Mouse (Mus musculus): ENCODE data around the gene Bclaf3.
A peak's percentile ranks its signal among the peaks of the same experiment; 100 is the strongest.

The Bclaf3 gene

DNA sequence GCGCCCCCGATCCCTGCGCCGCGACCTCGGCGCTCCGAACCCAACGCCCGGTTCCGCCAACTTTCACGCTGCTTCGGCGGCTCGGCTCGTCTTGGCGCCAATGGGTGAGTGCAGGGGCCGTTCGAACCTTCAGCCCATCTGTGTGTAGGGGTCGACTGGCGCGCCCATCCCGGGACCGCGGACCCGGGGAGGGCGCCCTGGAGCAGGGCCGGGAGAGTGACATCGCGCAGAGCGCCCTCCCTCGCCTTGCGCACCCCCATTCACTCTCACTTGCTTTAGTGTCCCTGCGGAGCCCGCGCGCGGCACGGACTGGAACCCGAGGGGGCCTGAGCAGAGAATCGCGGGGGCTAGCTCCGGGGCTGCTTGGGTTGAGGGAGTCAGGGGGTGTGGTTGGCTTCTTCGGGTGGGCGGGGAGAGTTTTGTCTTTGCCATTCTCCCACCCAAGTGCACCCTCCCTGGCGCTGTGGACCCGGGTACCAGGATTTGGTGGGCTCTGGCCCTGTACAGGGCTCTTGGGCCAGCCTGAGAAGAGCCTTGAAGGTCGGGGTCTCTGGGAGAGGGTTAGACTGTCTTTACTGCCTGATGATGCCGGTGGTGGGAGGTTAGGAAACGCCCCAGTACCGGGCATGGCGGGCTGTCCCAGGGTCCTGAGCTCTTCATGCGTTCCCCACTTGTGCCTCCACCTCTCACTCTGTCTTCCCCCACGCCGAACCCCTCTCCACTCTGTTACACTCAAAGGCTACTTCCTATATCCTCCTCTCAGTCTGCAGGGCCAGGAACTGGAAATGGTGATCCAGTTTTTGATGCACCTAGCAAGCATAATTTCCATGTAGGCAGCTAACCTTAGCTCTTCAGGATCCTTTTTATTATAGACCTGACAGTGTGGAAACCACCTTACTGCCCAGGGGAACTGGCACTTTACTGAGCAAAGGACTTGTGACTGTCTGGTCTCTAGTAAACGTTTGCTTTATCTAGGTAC lies 101.4 kb downstream of the Bclaf3 start:
- DNase-seq: peak; percentile 20 to 42

DNA sequence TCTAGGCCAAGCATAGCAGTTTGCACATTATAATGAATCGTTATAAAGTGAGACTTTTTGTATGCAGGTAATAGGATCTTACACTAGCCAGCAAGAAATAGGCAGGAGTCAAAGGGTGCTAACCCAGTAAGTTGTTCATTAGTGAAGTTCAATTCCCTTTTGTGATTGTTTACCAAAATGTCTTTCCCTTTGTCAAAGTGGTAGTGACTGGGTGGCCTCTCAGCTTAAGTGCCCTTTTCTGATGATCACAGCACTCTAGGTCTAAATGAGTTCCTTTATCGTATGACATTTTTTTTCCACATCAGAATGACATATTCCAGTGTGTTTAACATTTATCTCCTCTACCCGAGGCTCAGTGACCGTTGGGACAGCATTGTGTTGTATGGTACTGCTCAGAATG lies 102.1 kb downstream of the Bclaf3 start:
- no peak for DNase-seq

DNA sequence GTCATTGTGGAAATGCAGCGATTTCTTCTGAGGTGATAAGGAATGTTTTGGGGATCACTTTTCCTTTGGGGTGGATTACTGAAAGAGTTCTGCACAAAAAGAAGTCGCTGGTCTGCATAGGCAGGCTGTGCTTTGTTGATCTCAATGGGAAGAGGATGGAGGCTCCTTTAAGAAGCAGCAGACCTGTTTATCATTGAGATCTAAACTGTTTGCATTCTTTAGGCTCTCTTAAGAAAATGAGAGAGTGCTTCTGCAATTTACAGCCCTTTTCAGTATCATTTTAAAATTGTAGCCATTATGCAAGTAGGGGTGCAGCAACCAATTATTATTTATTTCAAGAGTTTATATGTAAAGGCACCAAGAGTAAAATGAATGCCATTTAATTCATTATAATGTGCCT lies 102.7 kb downstream of the Bclaf3 start:
- no peak for DNase-seq

DNA sequence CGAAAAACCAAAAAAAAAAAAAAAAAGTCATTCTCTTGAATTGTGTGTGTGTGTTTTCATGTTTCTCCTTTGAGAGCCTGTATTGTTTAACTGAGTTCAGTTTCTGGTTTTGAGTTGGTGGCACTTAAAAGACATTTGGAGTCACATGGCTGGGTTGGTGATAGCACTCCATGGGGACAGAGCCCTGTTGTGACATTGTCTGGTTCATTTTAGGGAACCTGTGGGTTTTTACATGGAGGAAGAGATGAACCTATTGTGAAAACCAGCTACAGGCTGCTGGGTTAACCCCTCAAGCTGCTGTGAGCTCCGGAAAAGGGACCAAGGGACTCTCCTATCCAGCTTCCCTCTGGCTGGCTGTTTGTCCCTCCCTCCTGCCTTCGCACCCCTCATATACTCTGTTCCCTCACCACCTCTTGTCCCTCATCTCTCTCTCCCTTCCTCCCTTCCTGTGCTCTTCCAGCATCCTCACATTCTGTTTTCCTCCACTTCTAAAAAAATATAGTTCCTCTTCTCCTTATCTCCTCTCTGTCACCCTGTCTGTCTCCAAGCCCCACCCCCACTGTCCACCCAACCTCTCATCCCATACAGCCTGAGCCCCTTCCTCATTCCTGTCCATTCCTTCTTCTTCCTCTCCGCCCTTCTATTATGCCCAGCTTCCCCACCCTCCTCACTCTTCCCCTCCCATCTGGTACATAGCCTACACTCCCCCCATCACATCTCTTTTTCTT lies 112.2 kb downstream of the Bclaf3 start:
- DNase-seq: no peak

DNA sequence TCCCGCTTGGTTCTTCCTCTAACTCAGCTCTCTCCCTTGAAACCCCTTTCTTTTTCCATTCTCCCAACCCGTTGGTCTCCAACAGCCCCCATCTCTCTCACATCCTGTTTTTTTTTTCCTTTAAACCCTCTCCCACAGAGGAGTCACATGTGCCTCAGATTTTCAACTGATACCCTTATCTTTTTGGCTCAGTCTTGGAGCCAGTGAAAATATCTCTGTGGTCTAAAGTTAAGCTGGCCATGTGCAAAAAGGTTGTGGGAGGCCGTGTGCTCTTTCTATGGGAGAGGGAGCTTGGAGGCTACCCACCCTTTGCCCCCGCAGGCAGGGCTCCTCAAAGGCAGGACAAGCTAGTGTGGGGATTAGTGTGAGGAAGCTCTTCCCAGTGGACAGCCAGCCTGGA lies 113.5 kb downstream of the Bclaf3 start:
- DNase-seq: no peak

All from B cell, adult 2 months (primary cell).